Mouse (Mus musculus) limb, embryonic 11.5 days (tissue): ENCODE results near the gene Fzd4. TPM values are rescaled to one million over a fixed set of nuclear protein-coding genes. Genes with fewer than 3 reads are reported as not detected.

ENCODE experiments used
- ATAC-seq: fragments of 200-750 bp; cut with Nextera tagmentation; 2 replicates; pipeline ENCODE4 v1.8.0; 2017; ENCODE audit warnings: low read depth; ENCODE audit not compliant: insufficient number of reproducible peaks, low FRiP score, low TSS enrichment
- DNase-seq: peaks from one replicate; pipeline ENCODE4 v3.0.0-alpha.2; 2015; ENCODE audit warnings: low spot score
- H3K27ac ChIP-seq: fragments of 300-500 bp; sonication (generic); replicated peaks from 2 replicates; pipeline ENCODE4 v1.5.1; 2014; ENCODE audit warnings: low read depth, mild to moderate bottlenecking, low read length
- H3K27me3 ChIP-seq: fragments of 300-500 bp; sonication (generic); 2 replicates; pipeline ENCODE4 v1.6.1; 2014; ENCODE audit warnings: mild to moderate bottlenecking, low read length, mixed read lengths; ENCODE audit not compliant: control insufficient read depth, insufficient read depth
- H3K36me3 ChIP-seq: fragments of 300-500 bp; sonication (generic); 2 replicates; pipeline ENCODE4 v1.6.1; 2014; ENCODE audit warnings: mild to moderate bottlenecking, low read length, moderate library complexity, mixed read lengths; ENCODE audit not compliant: control insufficient read depth, insufficient read depth
- H3K4me1 ChIP-seq: fragments of 300-500 bp; sonication (generic); 2 replicates; pipeline ENCODE4 v1.6.1; 2014; ENCODE audit warnings: low read length, mixed read lengths; ENCODE audit not compliant: control insufficient read depth, insufficient read depth
- H3K4me2 ChIP-seq: fragments of 300-500 bp; sonication (generic); 2 replicates; pipeline ENCODE4 v1.6.1; 2014; ENCODE audit warnings: low read depth, mild to moderate bottlenecking, moderate library complexity; ENCODE audit not compliant: severe bottlenecking
- H3K4me3 ChIP-seq: fragments of 300-500 bp; sonication (generic); 2 replicates; pipeline ENCODE4 v1.5.1; 2014; ENCODE audit warnings: low read depth, low read length
- H3K9ac ChIP-seq: fragments of 300-500 bp; sonication (generic); 2 replicates; pipeline ENCODE4 v1.6.1; 2014; ENCODE audit warnings: mild to moderate bottlenecking, low read length
- H3K9me3 ChIP-seq: fragments of 300-500 bp; sonication (generic); 2 replicates; pipeline ENCODE4 v1.6.1; 2016; ENCODE audit warnings: low read length; ENCODE audit not compliant: control insufficient read depth
- WGBS: fragments of 180-500 bp; shearing (Covaris S2); extraction: QIAGEN DNeasy Blood & Tissue Kit; methylation state at CpG from one replicate; pipeline ENCODE4 v1.1.7; 2014; 5-methylcytosine and 5-hydroxymethylcytosine counted together
- polyA plus RNA-seq: library from polyadenylated mRNA; unstranded; fragments of >200 nt; fragmentation: Nextera tagmentation; extraction: Ambion mirVana; gene quantifications from 2 replicates; pipeline ENCODE4 v1.2.1, GENCODE M21; 2014

Gene Fzd4
- polyA plus RNA-seq, 1 experiment from 2014 or later = 9.4 TPM

- 66% methylated on average over 6 of the region's 6 CpGs for WGBS
- Histone ChIP-seq H3K27me3 (no peaks in the 10 kb centered on the region), H3K27ac (no peak overlapping the region), H3K4me1 (no peaks in the 10 kb centered on the region), H3K36me3 (no peaks in the 10 kb centered on the region), H3K9ac (no peak overlapping the region), H3K9me3 (no peaks in the 10 kb centered on the region), H3K4me3 (no peak overlapping the region), H3K4me2 (no peak overlapping the region)
- ATAC-seq (no peak), DNase-seq (no peak)
Measured at GRCm38 (mm10) chr7:89371623-89372295, 32.4 kb upstream of the Fzd4 start.

GRCm38 (mm10) chr7:89380935-89381705 lies 23.0 kb upstream of the Fzd4 start:
- no peak overlapping the region for H3K4me2 ChIP-seq
- H3K9ac ChIP-seq = no peak overlapping the region
- WGBS = 44% methylated on average over 7 of the region's 7 CpGs
- H3K4me1 ChIP-seq = peaks cover 3% of the 10 kb centered on the region; the same call in 1 of the 2 replicates
- H3K27ac ChIP-seq = no peak overlapping the region; the same call in 1 of the 2 replicates
- no peaks in the 10 kb centered on the region for H3K36me3 ChIP-seq
- H3K27me3 ChIP-seq = no peaks in the 10 kb centered on the region
- DNase-seq = peak; percentile 28
- ATAC-seq = no peak
- H3K9me3 ChIP-seq = no peaks in the 10 kb centered on the region
- no peak overlapping the region for H3K4me3 ChIP-seq

- Histone ChIP-seq H3K9ac (no peak overlapping the region), H3K36me3 (no peaks in the 10 kb centered on the region), H3K4me1 (peaks cover 3% of the 10 kb centered on the region; the same call in 1 of the 2 replicates), H3K4me2 (no peak overlapping the region), H3K27me3 (no peaks in the 10 kb centered on the region), H3K9me3 (no peaks in the 10 kb centered on the region), H3K27ac (no peak overlapping the region), H3K4me3 (no peak overlapping the region)
- 87% methylated on average over 3 of the region's 3 CpGs for WGBS
- no peak for ATAC-seq
- no peak for DNase-seq
Measured at GRCm38 (mm10) chr7:89382892-89383291, 21.3 kb upstream of the Fzd4 start.

GRCm38 (mm10) chr7:89388981-89389380 lies 15.2 kb upstream of the Fzd4 start:
- Histone ChIP-seq H3K4me3 (no peak overlapping the region), H3K4me1 (no peaks in the 10 kb centered on the region), H3K27ac (no peak overlapping the region), H3K9me3 (no peaks in the 10 kb centered on the region), H3K4me2 (no peak overlapping the region), H3K9ac (no peak overlapping the region), H3K27me3 (no peaks in the 10 kb centered on the region), H3K36me3 (no peaks in the 10 kb centered on the region)
- DNase-seq (no peak), ATAC-seq (no peak)
- WGBS = 74% methylated on average over 3 of the region's 3 CpGs

GRCm38 (mm10) chr7:89390660-89391059 lies 13.5 kb upstream of the Fzd4 start:
- ATAC-seq (no peak), DNase-seq (no peak)

GRCm38 (mm10) chr7:89391281-89391680 lies 12.9 kb upstream of the Fzd4 start:
- ATAC-seq = no peak
- H3K27ac ChIP-seq = no peak overlapping the region
- H3K4me3 ChIP-seq = no peak overlapping the region
- H3K4me1 ChIP-seq = no peaks in the 10 kb centered on the region
- no peaks in the 10 kb centered on the region for H3K9me3 ChIP-seq
- no peak overlapping the region for H3K4me2 ChIP-seq
- no peaks in the 10 kb centered on the region for H3K36me3 ChIP-seq
- no peak for DNase-seq
- no peak overlapping the region for H3K9ac ChIP-seq
- no peaks in the 10 kb centered on the region for H3K27me3 ChIP-seq
- WGBS = 85% methylated on average over 3 of the region's 3 CpGs

More at GRCm38 (mm10) chr7:89390660-89391059, 13.5 kb upstream of the Fzd4 start:
- no peak overlapping the region for H3K4me3 ChIP-seq
- no peaks in the 10 kb centered on the region for H3K27me3 ChIP-seq
- no peaks in the 10 kb centered on the region for H3K36me3 ChIP-seq
- H3K27ac ChIP-seq = no peak overlapping the region
- H3K9me3 ChIP-seq = no peaks in the 10 kb centered on the region
- H3K4me1 ChIP-seq = no peaks in the 10 kb centered on the region
- no peak overlapping the region for H3K4me2 ChIP-seq
- H3K9ac ChIP-seq = no peak overlapping the region
- 79% methylated on average over 2 of the region's 2 CpGs for WGBS

GRCm38 (mm10) chr7:89391831-89392230 lies 12.3 kb upstream of the Fzd4 start:
- Histone ChIP-seq H3K9ac (no peak overlapping the region), H3K4me3 (no peak overlapping the region), H3K9me3 (no peaks in the 10 kb centered on the region), H3K4me1 (no peaks in the 10 kb centered on the region), H3K36me3 (no peaks in the 10 kb centered on the region), H3K27me3 (no peaks in the 10 kb centered on the region), H3K4me2 (no peak overlapping the region), H3K27ac (no peak overlapping the region)
- ATAC-seq = no peak
- no peak for DNase-seq
- WGBS = 84% methylated on average over 4 of the region's 4 CpGs

GRCm38 (mm10) chr7:89392388-89392787 lies 11.8 kb upstream of the Fzd4 start:
- Histone ChIP-seq H3K4me1 (no peaks in the 10 kb centered on the region), H3K27me3 (no peaks in the 10 kb centered on the region), H3K9ac (no peak overlapping the region), H3K4me2 (no peak overlapping the region), H3K4me3 (no peak overlapping the region), H3K36me3 (no peaks in the 10 kb centered on the region), H3K9me3 (no peaks in the 10 kb centered on the region), H3K27ac (no peak overlapping the region)
- 58% methylated on average over 4 of the region's 4 CpGs for WGBS
- DNase-seq (no peak), ATAC-seq (no peak)
